Mouse (Mus musculus): ENCODE measurements around the gene Rpgrip1l. TPM values are rescaled to one million over a fixed set of nuclear protein-coding genes. Genes with fewer than 3 reads are reported as not detected.

The Rpgrip1l gene
- total RNA-seq, 2 experiments from 2014 or later = 19.9 to 23.9 TPM

Other genes with a start within 250 kb of the Rpgrip1l start
- 10 to 100 TPM; 32.1 to 34.1 TPM for gene Rbl2, start 243.2 kb downstream of the Rpgrip1l start, total RNA-seq (2021)
- gene Aktip, start 113.3 kb downstream of the Rpgrip1l start, total RNA-seq (2021) = 10 to 100 TPM; 73.7 to 78.2 TPM
- gene Fto, start 263 bp upstream of the Rpgrip1l start, total RNA-seq (2021) = 100 to 1,000 TPM; 121 to 133 TPM